Mouse (Mus musculus) CD4-positive helper T cell, adult 2 months (primary cell): Measurements from ENCODE around the gene Sptbn4.

Source experiments
- DNase-seq: peaks from one replicate; pipeline ENCODE4 v3.0.0-alpha.2; 2012; ENCODE audit warnings: low read depth, missing footprints, low spot score

Gene Sptbn4

DNA sequence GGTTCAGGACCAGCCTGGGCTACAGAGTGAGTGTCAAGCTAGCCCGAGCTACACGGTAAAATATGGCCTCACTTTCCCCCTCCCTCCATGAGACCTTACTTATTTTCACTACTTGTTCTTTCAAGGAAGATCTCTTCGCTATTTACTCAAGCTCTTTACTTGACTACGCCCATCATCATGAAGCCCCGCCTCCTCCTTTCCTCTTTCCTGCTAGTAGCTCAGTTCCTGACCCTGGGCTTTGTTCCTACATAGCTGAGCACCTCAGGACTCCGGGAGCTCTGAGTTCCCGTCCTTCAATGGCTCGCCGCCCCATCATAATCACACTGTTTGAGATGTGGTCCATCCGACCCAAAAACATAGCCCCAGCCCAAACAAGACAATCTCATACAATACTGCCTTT, 14.1 kb downstream of the Sptbn4 start:
- no peak for DNase-seq

DNA sequence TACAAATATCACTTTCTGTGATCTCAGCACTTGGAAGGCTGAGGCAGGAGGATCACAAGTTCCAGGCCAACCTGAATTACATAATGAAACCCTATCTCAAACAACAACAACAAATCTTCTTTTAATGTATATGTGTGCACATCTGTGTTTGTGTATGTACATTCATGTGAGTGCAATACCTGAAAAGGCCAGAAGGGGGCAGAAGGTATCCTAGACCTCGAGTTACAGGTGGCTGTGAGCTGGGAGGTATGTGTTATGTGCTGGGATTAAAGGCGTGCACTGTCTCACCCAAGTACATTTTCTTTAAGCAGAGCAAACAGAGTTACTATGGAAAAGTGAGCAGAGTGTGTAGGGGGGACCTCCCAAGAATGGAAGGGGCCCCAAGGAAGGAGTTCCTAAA, 18.4 kb downstream of the Sptbn4 start:
- DNase-seq, result no peak

DNA sequence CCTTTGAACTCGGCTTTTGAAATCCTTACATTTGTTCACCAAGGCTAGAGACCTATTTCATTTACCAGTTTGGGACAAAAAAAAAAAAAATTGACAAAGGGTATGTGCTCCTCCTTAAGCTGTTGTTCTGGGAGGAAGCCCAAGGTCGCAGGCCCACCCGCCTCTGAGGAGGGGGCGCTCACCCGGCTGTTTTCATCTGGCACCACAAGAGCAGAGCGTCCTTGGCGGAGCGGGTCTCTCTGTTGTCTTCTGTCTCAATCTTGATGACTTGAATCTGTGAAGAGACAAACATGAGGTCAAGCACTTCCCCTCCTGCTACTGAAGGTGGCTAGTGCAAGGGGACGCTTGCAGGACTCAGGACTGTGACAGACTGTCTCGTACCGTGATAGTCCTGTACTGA, 19.5 kb downstream of the Sptbn4 start:
- DNase-seq, result no peak

DNA sequence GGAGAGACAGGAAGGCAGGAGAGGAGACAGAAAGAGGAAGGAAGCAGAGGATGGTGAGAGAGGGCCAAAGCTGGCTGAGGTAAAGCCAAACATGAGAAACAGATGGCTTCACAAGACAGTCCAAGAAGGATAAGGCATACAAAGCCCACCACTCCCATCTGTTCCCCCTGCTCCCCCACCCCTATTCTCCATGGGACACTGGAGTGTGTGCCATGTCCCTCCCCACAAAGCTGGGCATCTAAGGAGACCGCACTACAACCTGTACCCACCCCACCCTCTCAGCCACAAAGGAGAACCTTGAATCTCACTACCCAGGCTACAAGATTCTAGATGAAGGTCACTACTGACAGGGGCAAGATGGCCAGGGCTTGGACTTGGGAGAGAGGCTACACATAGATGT, 20.1 kb downstream of the Sptbn4 start:
- no peak for DNase-seq

DNA sequence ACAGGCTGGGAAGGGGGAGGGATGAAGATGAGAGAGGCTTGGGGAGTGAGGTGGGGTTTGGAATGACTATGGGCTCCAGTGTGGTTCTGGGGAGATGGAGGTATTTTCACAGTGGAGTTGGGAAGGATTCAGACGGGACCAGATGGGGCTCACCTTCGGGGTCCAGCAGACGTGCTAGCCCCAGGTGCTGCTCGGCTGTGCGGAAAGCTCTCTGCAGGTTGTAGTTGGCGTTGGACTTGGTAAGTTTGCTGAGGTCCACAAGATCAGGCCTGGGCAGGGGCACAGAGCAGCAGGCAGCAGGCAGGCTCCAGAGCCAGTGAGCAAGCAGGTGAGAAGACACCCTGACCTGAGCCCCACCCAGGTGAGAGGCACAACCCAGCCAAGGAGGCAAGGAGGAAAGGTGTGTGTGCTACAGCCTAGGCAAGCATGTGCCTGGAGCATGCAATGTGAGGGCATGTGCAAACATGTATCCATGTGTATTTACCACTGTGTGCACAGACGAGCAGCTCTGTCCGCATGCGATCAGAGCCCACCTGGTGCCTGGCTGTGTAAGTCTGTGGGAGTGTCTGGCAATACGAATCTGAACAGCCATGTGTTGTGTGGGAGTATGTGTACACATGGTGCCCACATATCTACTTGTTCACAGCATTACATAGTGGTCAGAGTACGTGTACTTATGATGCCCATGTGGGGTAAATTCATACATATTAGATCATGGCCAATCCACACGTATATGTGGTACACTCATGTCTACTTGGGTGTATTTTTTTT, 23.7 kb downstream of the Sptbn4 start:
- DNase-seq, result no peak

DNA sequence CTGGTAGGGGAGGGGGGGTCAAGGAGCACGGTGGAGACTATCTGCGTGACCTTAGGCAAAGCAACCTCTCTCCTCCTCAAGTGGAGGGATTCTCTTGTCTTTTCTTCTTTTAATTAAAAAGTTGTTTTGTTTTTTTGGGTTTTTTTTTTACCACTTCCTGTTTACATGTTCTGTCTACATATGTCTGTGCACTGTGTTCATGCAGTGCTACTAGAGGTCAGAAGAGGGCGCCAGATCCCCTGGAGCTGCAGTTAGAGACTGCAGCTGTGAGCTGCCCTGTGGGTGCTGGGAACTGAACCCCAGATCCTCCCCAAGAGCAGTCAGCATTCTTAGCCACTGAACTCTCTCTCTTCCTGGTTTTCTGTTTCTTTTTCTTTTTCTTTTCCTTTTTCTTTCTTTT, 28.4 kb downstream of the Sptbn4 start:
- DNase-seq, result peak; percentile 56

DNA sequence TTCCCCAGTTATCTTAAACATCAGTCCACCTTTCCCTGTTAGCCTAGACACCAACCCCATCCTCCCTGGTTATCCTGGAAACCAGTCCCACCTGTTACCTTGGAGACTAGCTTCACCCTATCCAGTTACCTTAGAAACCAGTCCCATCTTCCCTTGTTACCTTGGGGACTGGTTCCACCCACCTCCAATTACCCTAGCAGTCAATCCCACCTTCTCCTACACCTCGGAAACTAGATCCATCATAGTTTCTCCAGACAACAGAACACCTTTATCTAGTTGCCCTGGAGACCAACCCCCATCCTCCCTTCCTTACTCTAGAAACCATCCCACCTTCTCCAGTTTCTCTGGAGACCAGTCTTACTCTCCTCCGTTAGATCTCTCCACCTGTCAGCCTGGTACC, 30.3 kb downstream of the Sptbn4 start:
- no peak for DNase-seq

DNA sequence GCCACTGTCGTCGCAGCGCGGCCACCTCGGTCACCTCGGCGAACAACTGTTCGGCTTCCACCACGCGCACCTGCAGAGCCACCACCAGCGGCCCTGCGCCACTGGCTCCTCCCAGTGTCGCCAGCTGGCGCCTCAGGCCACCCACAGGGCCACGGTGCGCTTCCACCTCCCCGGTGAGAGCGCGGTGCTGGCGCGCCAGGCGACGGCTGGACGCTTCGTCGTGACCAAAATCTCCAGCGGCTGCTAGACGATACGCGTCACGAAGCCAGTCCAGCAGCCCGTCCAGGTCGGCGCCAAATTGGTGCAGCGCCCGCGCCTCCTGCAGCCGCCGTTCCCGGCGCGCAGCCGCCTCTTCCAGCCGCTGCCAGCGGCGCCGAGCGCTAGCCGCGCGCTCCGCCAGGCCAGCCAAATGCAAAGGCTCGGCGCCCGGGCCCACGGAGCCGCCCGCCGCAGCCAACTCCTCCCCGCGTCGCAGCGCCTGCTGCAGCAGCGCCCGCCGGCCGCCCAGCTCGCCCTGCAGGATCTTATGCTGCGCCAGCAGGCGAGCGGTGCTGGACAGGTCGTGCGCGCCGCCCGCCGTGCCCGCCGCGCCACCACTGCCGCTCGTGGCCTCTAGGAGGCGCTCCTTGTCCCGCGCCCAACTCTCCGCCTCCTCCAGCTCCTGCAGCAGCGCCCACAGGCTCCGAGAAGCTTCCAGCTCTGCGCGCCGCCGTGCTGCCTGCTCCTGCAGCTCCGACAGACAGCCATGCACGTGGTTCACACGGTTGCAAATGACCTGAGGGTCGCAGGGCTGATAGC, 38.9 kb downstream of the Sptbn4 start:
- DNase-seq, result peak; percentile 58

DNA sequence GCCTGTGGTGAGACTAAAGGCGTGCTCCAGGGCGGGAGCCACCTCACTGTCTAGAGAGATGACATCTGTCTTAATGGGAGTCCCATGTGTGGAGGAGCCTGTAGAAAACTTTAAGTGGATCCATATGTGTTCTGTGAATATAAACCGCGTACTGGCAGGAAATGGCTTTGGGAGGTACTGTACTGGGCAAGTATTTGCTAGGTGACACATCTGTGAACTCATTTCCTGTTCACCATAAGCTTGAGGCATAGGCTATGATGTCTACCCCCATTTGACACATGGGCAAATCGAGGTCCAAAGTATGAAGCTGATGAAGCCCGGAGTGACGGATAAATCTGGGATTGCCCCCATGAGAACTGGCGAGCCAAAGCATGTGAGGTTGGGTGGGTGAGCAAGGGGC, 39.7 kb downstream of the Sptbn4 start:
- no peak for DNase-seq

- no peak for DNase-seq
These were observed 41.0 kb downstream of the Sptbn4 start for GRCm38 (mm10) chr7:27406481-27406880.

DNA sequence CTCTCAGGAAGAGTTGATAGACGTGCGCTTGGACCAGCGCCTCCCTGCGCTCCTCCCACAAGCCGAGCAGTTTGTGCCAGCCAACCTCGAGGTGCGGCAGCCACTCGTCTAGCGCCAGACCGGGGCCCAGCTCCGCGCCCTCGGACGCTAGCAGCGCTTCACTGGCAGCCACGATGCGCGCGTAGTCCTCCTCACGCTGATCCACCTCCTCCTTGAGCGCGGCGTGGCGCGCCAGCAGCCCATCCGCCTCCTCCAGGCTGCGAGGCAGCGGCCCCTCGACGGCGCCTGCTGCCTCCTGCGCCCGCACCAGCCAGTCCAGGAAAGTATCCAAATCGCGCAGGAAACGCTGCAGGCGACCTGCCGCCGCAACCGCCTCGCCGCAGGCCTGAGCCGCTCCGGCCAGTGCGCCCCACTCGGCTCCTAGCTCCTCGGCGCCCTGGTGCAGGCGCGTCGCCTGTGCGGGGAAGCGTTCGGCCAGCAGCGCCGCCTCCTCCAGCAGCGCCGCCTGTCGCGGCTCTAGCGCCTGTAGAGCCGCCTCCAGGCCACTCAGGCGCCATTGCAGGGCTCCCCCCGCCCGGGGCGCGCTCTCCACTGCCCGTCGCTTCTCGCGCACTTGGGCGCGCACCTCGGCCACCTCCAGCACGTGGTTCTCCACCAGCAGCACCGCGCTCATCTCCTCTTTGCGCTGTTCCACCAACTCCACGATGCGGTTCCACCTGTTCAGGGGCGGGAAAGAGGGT, 43.1 kb downstream of the Sptbn4 start:
- DNase-seq, result no peak

DNA sequence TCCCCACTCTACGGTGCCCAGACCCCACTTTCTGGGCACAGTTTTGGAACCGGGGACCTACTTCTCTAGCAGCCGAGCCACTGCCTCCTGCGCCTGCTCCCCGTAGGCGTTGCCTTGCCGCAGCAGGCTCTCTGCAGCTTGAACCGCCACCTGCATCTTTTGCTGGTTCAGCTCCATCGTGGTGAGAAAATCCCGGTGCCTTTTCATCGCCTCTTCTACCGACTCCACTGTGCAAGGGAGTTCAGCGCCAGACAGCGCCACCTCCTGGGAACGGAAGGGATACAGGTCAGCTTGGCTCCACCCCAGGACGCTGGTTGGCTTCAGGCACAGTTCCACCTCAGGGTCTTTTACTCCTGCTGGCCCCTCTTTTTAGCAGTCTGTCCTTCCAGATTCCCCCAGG, 44.8 kb downstream of the Sptbn4 start:
- peak; percentile 57 for DNase-seq

- no peak for DNase-seq
These were observed 46.9 kb downstream of the Sptbn4 start for GRCm38 (mm10) chr7:27400545-27400944.

GRCm38 (mm10) chr7:27397048-27397949, 50.2 kb downstream of the Sptbn4 start:
- peak; percentile 76 for DNase-seq

GRCm38 (mm10) chr7:27396184-27397047, 51.1 kb downstream of the Sptbn4 start:
- DNase-seq, result peak; percentile 12

- DNase-seq, result no peak
These were observed 51.8 kb downstream of the Sptbn4 start for GRCm38 (mm10) chr7:27395521-27396183.

GRCm38 (mm10) chr7:27391416-27391815, 56.1 kb downstream of the Sptbn4 start:
- DNase-seq, result no peak

DNA sequence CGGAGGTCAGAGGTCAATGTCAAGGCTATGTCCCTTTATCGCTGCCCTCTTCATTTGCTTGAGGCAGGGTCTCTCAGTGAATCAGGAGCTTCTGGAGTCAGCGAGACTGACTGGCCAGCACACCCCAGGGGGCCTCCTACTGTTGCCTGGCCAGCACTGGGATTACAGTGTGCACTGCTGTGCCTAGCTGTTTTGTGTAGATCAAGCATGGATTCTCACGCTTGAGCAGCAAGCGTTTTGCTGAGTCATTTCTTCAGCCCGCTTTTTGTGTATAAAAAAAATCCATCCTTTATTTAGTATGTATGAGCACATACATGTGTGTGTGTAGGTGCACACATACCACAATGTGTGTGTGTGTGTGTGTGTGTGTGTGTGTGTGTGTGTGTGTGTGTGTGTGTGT, 58.3 kb downstream of the Sptbn4 start:
- DNase-seq, result no peak

GRCm38 (mm10) chr7:27384731-27385130, 62.8 kb downstream of the Sptbn4 start:
- DNase-seq, result peak; percentile 55

- no peak for DNase-seq
These were observed 63.4 kb downstream of the Sptbn4 start for GRCm38 (mm10) chr7:27384134-27384533.
